Mouse (Mus musculus) adrenal gland, postnatal 25 days (tissue): ENCODE data around the gene Capn12. TPM values are rescaled to one million over a fixed set of nuclear protein-coding genes. Genes with fewer than 3 reads are reported as not detected.

Experiments
- DNase-seq: peaks from one replicate; pipeline ENCODE4 v3.0.0; 2021; ENCODE audit warnings: mixed read lengths
- long read RNA-seq: library from polyadenylated mRNA; stranded (forward); transcript quantifications from one replicate; pipeline ENCODE4 v2.0.0, GENCODE M21; 2021
- total RNA-seq: library from RNA; stranded (reverse); gene quantifications from 2 replicates; pipeline ENCODE4 v1.2.3, GENCODE M21; 2021

Gene Capn12
- total RNA-seq, result 0.21 TPM in 1 of 2 replicates, not detected in the other
- long read RNA-seq, partial matches to known transcripts, result 0 of 1 reads
- long read RNA-seq, other reads (novel, unspliced or antisense), result 1 of 1 reads

DNA sequence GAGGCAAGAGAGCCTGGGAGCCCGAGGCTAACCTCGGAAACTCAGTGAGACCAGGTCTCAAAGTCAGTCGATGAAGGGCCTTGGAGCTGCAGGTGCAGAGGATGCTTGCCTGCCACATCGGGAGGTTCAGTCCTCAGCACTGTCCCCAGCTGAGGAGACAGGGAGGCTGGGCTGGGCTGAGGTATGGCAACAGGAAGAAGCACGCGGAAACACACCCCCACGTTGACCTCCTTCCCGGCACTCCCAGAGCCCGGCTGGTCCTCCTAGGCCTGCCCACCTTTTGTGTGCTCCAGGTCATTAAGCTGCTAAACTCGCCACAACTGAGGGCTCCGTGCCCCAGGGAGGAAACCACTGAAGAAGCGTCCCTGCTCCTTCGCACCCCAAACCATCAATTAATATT is at the start of gene Capn12:
TSS of gene Capn12 (plus strand) at position 224 of the 400 bp plus-strand sequence.
- no peak for DNase-seq

- no peak for DNase-seq
Observed at GRCm38 (mm10) chr7:28832137-28832536, 49.1 kb upstream of the Capn12 start.

GRCm38 (mm10) chr7:28833723-28834347 is 47.4 kb upstream of the Capn12 start, which contains the start of gene Lgals4:
TSS of gene Lgals4 (plus strand) at chr7:28833854.
- no peak for DNase-seq

GRCm38 (mm10) chr7:28836936-28837335 is 44.3 kb upstream of the Capn12 start:
- DNase-seq, result no peak

DNA sequence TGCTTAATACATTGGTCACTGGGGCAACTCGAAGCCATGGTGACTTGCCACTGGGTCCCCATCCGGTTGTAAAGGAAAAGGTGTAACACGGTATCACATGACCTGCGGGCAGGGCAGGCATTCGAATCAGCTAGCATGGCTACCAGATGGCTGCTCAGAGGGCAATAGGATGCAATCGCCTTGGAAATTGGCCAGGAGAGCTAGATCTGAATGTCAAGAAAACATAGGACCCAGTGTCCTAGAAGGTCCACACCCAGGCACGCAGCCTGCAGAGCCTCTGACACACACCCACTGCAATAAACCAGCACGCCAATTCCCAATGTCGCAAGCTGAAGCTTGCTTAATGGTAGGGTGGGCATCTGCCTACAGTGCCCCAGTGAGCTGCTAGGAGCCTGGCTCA is 42.9 kb upstream of the Capn12 start:
- DNase-seq, result no peak

DNA sequence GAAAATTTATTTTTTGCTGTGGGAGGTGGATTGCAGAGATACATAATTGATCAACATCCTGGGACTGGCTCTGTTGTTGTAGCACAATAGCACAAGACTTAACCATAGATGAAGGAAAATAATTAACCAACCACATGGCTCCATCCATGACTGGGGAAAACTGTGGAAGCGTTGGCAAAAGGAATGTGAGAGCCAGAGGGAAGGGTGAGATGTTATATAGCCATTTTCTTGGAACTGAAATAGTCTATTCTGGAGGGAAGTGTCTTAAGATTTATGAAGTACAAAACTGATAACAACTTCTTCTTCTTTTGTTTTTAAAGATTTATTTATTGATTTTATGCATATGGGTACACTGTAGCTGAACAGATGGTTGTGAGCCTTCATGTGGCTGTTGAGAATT is 33.9 kb upstream of the Capn12 start:
- DNase-seq, result no peak

DNA sequence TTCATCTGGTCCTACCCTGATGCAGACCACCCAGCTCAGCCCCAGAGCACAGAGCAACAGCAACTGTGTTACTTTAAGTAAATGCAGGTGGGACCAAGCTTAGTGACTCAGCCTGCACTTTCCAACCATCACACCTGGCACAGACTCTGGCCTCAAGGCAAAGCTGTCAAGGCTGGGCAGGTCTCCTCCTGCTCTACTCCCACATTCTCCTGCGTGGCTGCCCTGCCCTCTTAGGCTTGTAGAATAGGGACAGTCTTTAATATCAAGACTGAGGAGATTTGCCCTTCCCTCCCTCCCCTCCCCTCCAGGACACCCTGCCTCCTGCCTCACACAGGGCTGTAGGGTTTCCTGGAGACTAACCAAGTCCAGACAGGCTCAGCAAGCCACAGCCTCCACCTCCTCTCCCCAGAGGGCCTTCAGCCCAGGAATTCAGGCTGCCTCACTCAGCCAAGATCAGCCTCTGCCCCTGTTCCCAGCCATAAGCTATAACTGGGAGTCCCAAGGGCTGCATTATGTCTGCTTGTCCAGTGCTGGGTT is 31.5 kb upstream of the Capn12 start:
- DNase-seq, result no peak

DNA sequence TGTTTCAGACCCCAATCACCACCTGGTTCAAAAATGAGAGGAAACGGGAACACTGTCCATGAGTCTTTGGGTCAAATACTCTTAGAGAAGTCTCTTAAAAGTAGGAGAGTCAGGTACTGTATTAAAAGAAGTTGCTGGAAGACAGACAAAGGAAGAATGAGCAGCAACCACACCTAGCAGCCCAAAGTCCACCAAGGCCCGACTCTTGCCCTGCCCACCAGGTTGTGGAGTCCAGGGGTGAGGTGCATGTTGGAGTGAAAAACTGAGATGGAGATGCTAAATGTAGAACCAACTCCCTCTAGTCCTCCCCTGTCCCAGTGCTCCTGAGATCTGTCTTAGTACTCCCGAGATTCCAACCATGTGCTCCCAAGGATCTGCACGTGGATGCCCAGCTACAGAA is 30.6 kb upstream of the Capn12 start:
- DNase-seq, result no peak

- DNase-seq, result no peak
Observed at GRCm38 (mm10) chr7:28859953-28860352, 21.3 kb upstream of the Capn12 start.

DNA sequence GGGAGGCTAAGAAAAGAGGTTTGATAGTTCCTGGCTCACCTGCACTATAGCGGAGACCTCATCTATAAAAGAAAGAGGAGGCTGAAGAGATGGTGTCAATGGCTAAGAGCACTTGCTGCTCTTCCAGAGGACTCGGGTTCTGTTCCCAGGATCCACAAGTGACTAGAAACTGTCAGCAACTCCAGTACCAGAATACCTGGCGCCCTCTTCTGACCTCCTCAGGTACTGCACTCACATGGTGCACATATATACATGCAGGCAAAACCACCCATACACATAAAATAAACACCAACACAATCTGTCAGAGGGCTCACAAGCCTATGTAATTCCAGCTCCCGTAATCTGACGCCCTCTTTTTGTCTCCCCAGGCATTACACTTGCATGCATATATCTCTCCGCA is 20.3 kb upstream of the Capn12 start:
- DNase-seq, result no peak

DNA sequence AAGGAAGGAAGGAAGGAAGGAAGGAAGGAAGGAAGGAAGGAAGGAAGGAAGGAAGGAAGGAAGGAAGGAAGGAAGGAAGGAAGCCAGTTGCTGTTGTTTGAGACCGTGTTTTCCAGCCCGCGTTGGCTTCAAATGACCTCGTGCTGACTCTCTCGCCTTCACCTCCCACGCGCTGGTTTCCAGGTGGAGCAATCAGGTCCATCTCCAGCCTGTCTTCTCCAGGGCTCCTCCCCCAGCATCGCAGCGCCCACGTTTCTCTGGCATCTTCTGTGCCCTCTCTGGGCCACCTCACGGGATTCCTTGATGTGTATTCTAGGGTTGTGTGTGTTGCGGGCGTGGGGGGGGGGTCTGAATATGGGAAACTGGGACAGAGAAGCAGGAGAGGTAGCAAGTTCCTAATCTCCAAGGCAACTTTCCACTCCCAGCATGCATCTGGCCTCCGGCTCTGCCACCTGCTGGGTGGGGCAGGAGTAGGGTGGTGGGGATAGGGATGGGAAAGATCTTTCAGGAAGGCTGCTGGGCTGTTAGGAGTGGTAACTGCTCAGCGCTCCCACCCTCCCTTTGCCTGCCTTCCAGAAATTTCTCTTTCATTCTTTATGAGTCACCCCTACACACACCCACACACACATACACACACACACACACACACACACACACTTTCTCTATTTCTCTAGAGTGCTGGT is 18.3 kb upstream of the Capn12 start:
- no peak for DNase-seq

GRCm38 (mm10) chr7:28863540-28863939 is 17.7 kb upstream of the Capn12 start, which contains the start of gene Lgals7:
TSS of gene Lgals7 (plus strand) at chr7:28863853.
- no peak for DNase-seq

GRCm38 (mm10) chr7:28864288-28864750 is 16.9 kb upstream of the Capn12 start:
- DNase-seq, result no peak

- DNase-seq, result peak; percentile 87
Observed at GRCm38 (mm10) chr7:28865481-28866300, 15.5 kb upstream of the Capn12 start.

- DNase-seq, result no peak
Observed at GRCm38 (mm10) chr7:28866769-28867507, 14.3 kb upstream of the Capn12 start.

DNA sequence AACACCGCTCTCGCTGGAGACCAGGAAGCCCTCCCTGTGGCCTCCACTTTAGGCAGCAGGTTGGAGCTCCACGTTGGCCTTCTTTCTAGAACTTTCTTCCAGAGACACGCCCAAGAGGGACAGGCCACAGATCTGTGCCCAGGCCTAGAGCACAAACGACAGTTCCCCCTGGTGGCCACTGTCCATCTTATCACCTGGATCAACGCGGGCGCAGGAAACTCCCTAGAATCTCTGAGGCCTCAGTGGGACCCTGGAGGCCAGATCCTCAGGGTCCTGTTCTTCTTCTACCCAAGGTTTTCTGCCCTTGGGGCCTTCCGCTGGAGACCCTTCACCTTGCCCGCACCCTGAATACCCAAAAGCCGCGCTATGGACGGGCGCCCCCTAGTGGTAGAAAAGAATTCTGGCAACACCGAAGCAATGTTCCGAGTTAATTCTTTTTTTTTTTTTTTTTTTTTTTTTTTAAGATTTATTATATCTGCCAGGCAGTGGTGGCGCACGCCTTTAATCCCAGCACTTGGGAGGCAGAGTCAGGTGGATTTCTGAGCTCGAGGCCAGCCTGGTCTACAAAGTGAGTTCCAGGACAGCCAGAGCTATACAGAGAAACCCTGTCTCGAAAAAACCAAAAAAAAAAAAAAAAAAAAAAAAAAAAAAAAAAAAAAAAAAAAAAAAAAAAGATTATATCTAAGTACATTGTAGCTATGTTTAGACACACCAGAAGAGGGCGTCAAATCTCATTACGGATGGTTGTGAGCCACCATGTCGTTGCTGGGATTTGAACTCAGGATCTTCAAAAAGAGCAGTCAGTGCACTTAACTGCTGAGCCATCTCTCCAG is 13.5 kb upstream of the Capn12 start:
- peak; percentile 78 for DNase-seq

DNA sequence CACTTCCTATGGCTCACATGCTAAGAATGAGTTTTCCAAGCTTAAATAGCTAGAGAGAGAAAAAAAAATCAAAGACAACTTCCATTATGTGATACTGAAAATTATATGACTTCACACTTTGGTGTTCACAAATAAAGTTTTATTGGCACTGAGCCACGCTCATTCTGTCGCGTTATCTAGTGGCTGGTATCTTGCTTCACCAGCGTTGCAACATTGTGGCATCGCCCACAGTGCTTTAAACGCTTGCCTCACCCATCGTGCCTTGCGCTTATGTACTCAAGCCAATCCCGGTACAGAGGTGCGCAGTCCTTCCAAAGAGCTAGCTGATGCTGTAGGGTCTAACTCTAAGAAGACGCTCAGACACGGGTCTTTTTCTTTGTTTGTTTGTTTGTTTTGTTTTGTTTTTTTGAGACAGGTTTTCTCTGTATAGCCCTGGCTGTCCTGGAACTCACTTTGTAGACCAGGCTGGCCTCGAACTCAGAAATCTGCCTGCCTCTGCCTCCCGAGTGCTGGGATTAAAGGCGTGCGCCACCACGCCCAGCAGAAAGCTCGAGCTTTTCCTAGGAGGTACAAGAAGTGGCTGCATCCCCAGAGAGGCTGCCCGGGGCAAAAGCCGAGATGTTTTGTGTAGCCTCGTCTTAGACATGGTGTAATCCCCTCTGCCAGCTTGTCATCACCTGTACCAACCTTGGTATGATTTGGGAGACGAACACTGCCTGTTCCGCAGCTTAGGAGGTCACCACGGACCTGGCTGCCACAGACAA is 10.1 kb upstream of the Capn12 start:
- DNase-seq, result no peak

DNA sequence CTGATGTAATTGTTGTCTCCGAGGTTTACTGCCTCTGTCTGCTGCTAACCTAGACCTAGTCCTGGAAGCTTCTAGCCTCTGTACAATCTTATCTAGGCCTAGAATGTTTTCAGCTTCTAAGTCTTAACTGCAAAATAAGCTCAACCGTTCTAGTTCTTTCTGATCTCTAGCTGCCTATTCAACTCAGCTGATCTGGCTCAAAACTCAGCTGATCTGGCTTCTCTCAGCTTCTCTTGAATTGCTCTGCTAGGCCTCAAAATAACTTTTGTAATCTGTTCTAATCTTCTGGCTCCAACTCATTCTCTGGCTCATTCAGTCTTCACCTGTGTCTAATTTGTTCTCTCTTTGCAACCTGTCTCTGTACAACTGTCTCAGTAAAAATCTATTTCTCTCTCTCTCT is 6.7 kb upstream of the Capn12 start:
- no peak for DNase-seq

DNA sequence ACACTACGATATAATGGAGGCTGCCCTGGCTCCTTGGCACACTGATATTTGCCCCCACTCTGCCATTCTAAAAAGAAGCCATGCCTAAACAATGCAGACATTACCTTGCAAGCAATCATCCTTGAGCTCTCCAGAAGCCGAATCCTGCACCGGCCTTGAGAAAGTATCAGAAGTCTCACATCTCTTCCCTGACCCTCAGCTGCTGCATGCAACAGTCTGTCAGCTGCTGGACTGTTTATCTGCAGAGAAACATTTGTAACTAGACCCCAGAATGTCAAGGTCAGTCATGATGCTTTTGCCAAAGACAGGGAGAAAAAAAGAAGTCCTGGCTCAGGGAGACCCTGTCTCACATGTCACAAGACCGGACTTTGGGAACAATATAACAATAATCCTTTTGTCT is 5.1 kb upstream of the Capn12 start:
- DNase-seq, result no peak

DNA sequence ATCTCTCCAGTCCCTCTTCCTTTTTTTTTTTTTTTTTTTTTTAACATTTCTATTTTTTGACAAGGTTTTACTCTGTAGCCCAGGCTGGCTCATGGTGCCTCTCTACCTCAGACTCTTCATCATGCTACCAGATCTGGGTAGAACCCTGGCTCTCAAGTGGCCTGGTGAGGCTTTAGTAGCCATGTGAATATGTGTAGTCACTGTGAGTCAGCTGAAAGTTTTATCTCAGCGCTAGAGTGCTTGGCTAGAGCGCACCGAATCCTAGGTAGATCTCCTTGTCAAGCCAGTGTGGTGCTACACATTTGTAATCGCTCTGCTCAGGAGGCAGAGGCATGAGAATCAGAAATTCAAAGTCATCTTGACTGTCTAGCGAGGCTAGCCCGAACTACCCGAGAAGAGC is 4.1 kb upstream of the Capn12 start:
- DNase-seq, result no peak
